Mouse (Mus musculus): ENCODE results near the gene Errfi1. TPM values are rescaled to one million over a fixed set of nuclear protein-coding genes. Genes with fewer than 3 reads are reported as not detected.
"Not testable (repeated sequence)": the region's sequence is repeated elsewhere in the genome, so short reads cannot be mapped to it uniquely, and the experiment has no call there.

Errfi1 gene
- total RNA-seq, 2 experiments from 2014 or later = 38.4 to 44.5 TPM

DNA sequence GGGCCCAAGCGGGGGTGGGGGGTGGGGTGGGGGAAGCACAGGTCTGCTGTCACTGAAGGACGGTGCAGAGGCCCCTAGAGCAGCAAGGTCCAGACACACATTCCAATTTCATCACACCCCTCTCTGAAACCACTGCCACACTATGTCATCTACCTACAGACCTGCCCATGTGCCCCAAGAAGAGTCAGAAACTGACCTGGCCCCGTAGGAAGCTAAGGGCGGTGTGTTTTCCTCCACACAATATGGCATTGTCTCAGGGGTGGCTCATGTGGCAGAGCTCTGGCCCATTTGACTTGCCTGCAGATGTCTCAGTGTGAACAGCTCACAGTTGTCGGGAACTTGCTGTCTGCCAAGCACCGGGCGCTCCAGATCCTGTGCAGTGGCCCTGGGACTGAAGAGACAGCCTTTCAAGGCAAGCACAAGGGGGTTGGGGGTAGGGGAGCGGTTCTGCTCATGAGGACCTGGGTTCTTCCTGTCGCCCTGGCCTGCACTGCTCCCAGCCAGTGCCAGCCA, 18.5 kb downstream of the Errfi1 start:
- no peak for DNase-seq
- intact Hi-C loops (cut with DNase I) = no loop called here

- DNase-seq = no peak
- intact Hi-C loops (cut with DNase I) = no loop called here
Observed at GRCm38 (mm10) chr4:150872681-150873080, 19.0 kb downstream of the Errfi1 start.

- intact Hi-C loops (cut with DNase I); DNase-seq: not testable (repeated sequence)
Observed at GRCm38 (mm10) chr4:150874416-150874815, 20.7 kb downstream of the Errfi1 start.

DNA sequence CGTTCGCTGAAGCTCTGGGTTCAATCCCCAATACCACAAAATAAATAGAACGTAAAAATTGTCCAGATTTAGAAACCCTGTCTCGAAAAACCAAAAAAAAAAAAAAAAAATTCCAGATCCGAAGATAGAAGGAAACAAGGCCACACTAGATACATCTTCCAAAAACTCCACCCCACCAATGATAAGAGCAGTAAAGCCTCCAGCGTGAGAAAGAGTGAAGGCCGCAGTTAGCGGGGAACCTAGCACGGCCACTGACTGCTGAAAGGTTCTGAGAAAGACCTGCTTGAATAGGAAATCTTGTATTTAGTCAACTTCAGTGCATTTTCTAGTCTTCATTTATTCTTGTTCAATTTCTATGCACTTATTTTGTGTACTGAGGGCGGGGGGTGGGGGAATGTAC, 21.7 kb downstream of the Errfi1 start:
- intact Hi-C loops (cut with DNase I) = no loop called here
- no peak for DNase-seq

DNA sequence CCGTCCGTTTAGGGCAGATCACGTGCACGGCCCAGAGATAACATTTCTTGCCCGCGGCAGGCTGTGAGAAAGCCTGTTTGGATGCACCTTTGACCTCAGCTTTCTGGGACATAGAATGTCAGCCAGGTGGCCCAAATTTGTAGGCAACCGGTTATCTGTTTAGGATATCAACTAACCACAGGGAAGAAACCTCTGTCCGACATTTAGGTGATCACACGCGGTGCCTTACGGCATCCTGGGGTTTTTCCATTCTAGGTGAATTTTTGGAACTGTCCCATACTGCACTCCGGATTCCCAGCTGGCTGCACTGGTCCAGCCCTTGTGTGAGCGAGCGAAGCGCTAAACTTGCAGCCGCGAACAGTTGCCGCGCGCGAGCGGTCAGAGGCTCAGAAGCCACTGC, 25.9 kb downstream of the Errfi1 start:
- intact Hi-C loops (cut with DNase I) = no loop called here
- no peak for DNase-seq

DNA sequence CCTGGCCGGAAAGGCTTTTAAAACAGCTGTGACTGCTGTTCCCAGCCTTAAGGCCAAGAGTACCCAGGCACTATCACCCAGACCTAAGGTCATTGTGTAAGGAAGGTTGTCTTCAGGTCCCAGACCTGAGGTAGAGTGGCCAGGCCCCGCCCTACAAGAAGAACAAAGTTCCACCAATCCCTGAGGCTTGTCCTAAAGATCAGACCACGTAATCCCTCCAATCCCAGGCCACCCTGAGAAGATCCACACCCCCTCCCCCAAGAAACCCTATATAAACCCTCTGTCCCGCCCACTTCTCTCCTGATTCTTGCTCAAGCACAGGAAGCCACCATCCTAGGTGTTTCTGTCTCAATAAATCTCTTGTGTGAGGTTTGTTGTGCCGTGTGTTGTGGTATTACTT, 26.6 kb downstream of the Errfi1 start:
- no peak for DNase-seq
- intact Hi-C loops (cut with DNase I) = no loop called here

DNA sequence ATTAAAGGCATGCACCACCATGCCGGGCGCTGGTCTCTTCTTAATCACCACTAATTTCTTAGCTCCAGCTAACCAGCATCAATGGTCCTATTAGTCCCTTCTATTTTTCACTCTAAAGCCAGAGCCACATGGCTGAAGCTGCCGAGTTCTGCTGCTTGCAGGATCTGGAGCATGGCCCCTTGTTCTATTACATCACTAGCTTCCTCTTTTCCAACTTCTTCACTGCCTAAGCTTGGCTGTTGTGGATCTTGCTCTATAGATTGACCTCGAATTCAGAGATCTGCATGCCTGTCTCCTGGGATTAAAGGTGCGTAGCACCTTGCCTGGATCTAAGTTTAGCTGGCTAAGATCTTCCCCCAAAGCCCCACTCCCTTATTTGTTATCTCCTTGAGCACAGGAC, 28.9 kb downstream of the Errfi1 start:
- no peak for DNase-seq
- intact Hi-C loops (cut with DNase I) = no loop called here

- no peak for DNase-seq
- intact Hi-C loops (cut with DNase I) = no loop called here
Observed at GRCm38 (mm10) chr4:150887903-150888302, 34.2 kb downstream of the Errfi1 start.

- intact Hi-C loops (cut with DNase I) = no loop called here
- DNase-seq = no peak
Observed at GRCm38 (mm10) chr4:150888492-150888891, 34.8 kb downstream of the Errfi1 start.

DNA sequence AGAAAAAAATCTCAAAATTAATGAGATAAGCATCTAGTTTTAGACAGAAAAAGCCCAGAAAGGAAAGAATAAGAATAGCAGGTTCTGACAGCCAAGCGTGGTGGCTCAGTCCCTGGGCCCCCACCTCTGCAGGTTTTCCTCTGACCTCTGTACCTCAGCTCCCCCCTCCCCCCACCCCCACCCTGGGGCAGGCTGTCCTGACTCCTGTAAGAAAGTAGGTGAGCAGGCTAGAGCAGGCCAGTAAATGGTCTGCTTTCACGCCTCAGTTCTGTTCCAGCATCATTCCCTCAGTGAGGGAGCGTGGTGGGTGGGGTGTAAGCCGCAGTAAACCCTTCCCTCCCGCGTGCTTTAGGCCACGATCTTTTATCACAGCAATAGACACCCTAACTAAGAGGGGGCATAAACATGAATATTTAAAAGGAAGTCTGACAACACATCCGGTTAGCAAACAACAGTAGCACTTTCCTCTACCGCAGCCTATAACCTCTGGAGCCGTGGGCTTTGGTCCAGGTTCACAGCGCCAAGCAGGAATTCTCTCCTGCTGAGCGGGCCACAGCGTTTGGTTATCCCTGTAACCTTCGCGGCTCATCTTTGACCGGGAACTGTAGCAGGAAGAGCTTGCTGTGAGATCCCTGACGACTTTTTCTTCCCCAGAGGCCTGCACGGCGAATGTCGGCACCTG, 35.7 kb downstream of the Errfi1 start:
- peak in 1 of 2 experiments; percentile 35 for DNase-seq
- intact Hi-C loops (cut with DNase I) = no loop called here

DNA sequence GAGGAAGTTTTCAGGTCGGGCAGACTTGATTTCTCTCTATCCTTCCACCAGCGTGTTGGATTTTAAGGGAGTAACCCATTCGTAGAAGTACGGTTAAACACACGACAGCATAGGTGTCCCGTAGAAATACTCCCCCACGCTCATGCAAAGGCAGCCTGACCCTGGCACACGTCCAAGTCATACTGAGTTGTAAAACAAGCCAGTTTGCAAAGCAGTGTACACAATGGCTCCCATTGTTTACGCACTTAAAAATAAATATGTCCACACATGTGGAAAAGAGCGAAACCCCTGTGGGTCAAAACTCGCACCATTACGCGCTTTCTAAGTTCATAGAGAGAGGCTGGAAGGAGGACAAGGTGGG, 36.2 kb downstream of the Errfi1 start:
- intact Hi-C loops (cut with DNase I) = no loop called here
- DNase-seq = no peak

GRCm38 (mm10) chr4:150891308-150891707, 37.6 kb downstream of the Errfi1 start:
- intact Hi-C loops (cut with DNase I) = no loop called here
- DNase-seq = no peak

DNA sequence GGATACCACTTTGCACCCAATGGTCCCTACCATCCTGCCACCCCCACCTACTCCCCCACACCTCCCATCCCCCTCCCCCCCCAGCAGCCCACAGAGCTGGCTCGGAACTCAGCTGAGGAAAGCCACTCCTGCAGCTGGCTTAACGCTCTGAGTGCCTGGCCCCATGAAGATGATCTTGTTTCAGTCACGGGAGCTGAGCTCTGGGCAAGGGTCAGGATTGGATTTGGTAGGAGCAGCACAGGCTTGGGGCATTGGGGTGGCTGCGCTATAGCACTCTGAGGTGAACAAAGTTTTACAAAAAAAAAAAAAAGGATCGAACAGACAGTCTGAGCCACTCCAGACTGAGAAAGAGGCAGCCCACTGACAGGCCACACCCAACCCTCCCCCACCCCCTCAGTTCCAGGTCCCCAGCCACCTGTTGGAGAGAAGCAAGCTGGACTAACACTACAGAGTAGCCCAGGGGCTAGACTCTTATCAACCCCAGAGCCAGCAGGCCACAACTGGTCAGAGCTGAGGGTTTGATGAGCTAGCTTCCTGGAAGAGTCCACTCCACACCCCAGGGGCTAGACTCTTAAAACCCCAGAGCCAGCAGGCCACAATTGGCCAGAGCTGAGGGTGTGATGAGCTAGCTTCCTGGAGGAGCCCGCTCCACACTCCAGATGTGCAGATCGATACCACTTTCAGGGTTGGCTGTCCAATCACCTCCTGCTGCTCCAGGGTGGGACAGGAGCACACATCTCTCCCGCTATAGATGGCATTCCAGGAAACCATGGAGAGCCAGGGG, 41.2 kb downstream of the Errfi1 start:
- intact Hi-C loops (cut with DNase I) = no loop called here
- no peak for DNase-seq

DNA sequence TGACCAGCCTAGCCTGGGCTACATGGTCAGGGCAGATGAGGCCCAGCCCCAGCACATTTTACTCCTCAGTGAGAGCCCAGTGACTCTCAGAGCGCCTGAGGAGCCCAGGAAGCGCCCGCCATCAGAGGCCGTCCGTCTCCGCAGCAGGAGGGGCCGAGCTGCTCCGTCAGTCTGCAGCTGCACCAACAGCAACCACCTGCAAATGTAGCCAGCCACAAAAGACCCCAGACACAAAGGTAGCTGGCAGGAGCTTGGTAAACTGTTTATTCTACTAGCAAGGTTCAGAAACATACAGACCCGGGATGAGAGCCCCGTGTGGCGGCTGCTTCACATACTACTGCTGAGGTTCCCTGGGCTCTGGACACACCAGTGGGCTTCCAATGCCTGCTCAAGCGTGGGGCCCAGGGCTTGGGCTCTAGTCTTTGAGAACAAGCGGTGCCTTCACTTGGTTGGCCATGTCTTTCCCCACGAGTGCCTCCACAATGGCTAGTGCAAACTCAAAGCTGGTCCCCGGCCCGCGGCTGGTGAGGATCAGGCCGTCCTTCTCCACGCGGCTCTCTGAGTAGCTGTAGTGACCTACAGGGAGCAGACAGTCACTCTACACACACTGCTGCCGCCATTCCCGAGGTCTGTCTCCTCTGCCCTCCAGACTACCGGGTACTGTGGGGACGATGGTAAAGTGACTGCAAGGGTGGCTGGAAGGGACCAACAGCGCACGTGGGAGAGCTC, 43.3 kb downstream of the Errfi1 start:
- intact Hi-C loops (cut with DNase I) = no loop called here

DNA sequence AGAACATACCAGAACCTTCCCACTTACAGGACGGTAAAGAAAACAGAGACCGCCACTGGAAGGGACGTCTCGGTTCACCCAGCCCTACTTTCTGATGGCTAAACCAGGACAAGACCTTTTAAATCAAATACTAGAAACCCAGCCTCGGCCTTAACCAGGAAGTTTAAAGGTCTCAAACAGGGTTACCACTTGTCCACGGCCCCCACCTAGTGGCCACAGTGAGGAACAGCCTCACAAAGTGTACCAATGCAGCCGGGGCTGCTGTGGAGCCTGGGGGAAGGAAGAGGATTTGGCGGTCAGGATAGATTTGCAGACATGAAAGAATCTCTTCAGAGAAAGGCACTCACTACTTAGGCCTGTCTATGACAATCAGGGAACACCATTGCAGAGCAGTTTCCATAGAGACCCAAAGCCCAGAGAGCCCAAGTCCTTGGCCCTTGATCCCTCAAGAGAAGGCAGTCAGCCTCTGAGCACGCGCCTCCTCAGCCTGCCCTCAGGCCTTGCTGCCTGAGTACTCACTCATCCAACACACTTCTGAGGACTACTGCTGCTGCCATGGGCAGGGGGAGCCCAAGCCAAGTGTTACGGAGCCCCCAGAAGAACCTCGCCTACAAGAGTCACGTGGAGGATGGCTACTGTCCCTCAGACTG, 45.1 kb downstream of the Errfi1 start:
- DNase-seq = peak; percentile 81 to 86
- intact Hi-C loops (cut with DNase I) = no loop called here

More for the DNA sequence above, 43.3 kb downstream of the Errfi1 start:
- DNase-seq = no peak

GRCm38 (mm10) chr4:150900486-150900885, 46.8 kb downstream of the Errfi1 start:
- DNase-seq = no peak
- intact Hi-C loops (cut with DNase I) = loop anchor here (2.0 kb wide), 1 partner anchor 44 kb away; no protein-coding TSS in a partner anchor

DNA sequence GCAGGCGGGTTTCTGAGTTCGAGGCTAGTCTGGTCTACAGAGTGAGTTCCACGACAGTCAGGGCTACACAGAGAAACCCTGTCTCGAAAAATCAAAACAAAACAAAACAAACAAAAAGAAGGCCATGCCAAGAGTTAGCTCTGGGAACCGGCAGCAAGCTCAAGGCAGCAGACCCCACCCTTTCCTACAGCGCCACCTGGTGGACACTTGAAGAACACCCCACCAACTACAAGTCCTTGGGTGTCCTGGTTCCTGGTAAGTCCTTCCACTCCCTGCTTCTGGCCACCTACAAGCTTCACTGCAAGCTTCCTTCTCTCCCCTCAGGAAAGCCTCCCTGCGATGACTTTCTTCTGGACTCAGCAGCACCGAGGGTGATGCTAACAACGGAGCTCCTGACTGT, 47.9 kb downstream of the Errfi1 start:
- intact Hi-C loops (cut with DNase I) = loop anchor here (1.0 to 2.0 kb wide), 2 partner anchors 45 to 245 kb away; no protein-coding TSS in a partner anchor
- DNase-seq = peak; percentile 83 to 89

DNA sequence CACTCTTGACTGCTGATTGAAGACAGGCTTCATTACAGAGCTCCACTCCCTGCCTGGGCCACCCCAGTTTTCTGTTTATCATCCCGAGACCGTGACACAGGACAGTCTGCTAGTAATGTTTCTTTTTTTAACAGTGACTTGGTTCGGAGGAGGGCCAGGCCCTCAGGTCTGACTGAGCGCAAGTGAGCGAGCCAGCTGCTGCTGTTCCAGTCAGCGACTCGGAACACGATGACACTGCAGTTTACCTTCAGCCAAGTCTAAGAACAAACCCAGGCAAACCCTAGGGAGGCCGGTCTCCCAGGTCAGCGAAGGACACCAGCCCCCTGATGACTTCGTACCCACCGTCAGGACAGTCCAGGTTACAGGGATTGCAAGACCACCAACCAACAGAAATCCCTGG, 48.3 kb downstream of the Errfi1 start:
- intact Hi-C loops (cut with DNase I) = no loop called here
- DNase-seq = peak; percentile 42 to 44

DNA sequence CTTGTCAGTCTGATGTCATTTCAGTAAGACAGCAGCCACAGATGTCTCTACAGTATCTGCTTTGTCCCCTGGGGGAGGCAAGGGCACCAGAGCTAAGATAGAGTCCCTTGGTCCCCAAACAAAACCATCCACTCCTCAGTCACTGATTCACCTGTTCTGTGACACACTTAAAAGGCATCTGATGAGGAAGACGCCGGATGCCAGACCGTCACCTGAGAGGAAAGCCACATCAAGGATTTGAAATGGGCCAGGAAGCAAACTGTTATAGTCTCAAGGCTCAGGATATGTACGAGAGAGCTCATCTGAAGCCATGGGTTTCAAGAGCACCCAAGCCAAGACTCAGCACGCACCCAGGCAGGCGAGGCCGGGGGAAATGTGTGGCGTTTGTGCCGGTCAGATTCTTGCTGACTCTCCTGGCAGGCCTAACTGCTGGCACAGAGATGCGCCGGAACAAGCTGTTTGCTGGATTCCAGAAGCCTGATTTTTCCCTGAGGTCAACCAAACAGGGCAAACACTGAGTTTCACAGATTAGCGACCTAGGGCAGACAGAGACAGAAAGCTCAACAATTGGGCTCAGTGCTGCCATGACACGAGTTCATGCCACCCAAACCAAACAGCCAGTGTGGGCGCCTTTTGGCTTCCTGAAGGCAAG, 49.5 kb downstream of the Errfi1 start:
- no peak for DNase-seq
- intact Hi-C loops (cut with DNase I) = no loop called here

GRCm38 (mm10) chr4:150907099-150907498, 53.4 kb downstream of the Errfi1 start:
- intact Hi-C loops (cut with DNase I) = no loop called here

More at GRCm38 (mm10) chr4:150907099-150907498, 53.4 kb downstream of the Errfi1 start:
- DNase-seq = no peak

Measured in heart, postnatal 14 days (tissue).